Mouse (Mus musculus) adrenal gland, postnatal 4 days (tissue): ENCODE results near the gene Samd15. TPM values are rescaled to one million over a fixed set of nuclear protein-coding genes. Genes with fewer than 3 reads are reported as not detected.

Experiments
- DNase-seq, 2 experiments: peaks; one replicate each; pipeline ENCODE4 v3.0.0; 2021 to 2022; ENCODE audit warnings: low spot score in 2 of 2, mixed read lengths in 2 of 2
- total RNA-seq, 2 experiments: library from RNA; stranded (reverse); gene quantifications; 2 replicates each; pipeline ENCODE4 v1.2.3; 2021

Samd15 gene
- total RNA-seq, 2 experiments from 2014 or later = 3.0 to 3.2 TPM

DNA sequence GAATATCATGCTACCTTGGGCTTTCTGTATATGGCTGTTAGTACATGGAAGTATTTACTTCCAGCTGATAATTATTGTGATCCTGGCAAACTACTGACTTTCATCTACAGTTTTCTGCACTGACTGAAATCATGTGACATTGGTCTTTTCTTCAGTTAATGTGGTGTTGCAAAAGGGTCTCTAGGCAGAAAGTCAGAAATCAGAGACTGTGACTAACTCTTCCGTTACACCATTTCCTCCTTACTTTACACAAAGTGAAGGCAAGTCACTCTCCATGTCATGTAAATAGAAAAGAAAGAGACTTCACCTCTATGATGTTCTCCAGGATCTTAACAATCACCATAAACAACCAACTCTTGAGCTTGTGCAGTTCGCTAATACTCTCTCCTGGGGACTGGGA, 30.1 kb downstream of the Samd15 start:
- DNase-seq = no peak

DNA sequence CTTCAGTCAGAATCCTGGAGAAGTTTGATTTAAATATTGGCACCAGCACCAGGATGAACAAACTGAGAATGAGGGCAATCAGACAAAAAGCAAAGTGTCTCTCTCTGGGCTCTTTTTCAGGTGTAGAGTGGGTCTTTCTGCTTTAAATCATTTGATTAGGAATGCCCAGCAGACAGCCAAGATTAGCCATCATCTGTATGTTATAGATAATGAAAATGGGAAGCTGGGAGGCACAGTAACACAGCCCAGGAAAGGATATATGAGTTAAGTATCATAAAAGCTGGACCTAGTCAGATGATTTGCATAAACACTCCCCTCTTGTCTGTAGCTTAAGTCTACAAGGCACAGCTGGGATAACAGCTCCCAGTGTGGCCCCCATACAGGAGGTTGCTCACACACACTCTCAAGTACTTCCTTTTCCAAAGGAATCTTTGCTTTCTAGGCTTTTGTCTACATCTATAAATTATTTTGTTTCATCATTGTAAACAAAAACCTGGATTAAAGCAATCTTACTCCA, 30.9 kb downstream of the Samd15 start:
- no peak for DNase-seq

DNA sequence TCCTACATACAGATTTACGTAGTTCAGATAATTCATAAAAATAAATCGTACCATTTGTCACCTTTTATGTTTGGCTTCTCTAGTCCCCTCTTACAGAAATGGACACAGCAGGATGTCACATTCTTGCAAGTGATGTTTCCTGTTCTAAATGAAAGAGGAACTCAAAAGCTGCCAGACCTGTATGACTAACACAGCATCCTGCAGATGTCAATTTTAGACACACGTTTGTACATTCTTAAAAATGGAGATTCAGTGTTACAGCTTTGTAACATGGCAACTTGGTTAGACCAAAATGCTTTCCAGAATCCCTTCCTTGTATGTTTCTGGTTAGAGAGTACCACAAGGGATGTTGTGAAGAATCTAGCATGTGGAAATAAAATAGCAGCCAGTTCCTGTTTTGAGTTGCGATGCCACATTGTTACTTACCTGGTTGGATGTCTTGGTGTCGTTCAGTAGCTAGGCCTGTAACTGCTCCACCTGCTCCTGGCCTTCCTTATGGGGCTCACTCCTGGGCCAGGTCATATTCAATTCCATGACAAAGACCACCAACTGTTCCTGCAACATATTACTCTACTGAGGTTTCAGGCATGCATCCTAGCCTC, 37.5 kb downstream of the Samd15 start:
- no peak for DNase-seq

DNA sequence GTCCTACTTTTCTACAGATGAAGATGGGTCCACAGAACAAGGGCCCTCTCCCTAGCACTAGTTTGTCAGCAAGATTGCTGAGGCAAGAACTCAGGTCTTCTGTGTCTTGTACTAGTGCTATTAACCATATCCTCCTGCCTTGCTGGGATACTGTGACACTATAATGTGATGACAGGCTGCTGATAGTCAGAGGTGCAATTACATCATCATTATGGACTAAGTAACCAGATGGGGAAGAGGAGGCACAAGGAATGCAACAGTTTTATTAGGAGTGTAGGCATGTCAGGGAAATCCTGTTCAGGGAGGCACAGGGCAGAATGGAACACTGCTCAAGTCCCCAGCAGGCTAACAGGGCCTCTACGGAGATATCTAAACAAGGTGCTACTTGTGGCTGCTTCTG, 39.1 kb downstream of the Samd15 start, which contains the start of gene Noxred1:
Noxred1 (minus strand) TSS at position 101 of the 400 bp plus-strand sequence.
- DNase-seq = no peak

DNA sequence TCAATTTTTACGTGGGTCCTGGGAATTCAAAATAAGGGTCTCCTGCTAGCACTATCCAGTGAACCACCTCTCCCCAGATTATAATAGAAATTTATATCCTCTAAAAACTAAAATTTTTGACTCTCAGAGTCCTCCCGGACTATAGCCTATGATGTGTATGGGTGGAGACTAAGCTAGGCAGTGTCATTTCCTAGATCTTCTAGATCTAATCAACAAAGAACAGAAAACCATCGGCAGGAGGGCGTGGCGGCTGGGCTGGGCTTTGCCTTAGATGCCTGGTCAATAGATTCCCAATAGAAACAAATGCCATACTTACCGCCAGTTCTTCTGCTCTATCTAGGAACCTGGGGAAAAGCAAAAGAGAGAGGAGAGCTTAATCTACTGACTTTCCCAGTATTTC, 50.6 kb downstream of the Samd15 start:
- DNase-seq = no peak

DNA sequence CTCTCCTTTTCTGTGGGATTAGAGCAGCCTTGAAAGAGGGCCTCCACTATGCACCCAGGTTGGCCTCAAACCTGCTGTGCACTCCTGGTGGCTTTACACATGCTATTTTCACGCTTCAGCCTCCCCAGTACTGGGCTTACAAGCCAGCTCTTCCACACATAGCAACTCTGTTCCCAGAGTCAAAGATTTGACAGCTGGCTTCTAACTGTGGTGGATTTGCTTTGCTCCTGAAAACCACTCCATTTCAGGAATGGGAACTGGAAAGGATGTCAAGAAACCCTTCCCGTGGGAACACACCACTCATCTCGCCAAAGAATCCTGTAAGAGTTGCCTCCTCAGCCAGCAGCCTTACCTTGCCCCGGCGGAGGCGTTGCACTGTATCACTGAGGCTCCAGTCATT, 54.4 kb downstream of the Samd15 start:
- no peak for DNase-seq

DNA sequence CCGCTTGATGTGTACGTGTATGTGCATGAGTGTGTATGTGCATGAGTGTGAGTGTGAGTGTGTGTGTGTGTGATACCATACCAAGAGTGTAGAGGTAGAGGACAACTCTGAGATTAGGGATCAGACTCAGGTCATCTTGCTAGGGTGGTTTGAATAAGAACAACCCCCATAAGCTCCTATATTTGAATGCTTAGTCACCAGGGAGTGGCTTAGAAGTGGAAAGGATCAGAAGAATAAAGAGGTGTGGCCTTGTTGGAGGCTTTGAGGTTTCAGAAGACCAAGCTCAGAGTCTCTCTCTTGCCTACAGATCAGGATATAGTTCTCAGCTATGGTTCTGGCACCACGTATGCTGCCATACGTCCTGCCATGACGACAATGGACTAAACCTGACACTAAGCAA, 57.1 kb downstream of the Samd15 start:
- no peak for DNase-seq

DNA sequence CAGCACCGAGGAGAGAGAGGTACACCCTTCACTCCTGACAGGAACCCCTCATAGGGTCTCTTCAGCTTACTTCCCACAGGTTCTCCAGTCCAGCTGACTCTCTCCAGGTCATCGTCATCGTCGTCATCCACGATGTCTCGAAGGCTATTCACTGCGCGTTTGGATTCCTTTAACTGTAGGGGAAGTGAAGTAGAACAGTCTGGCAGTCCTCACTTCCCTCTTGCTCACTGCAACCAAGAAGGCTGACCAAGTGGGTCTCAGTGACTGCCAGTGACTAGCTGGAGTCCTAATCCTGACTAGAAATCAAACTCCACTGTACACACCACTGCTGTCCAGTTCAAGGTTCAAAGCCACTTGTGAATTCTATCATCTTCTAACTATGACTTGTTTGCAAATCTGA, 61.0 kb downstream of the Samd15 start:
- DNase-seq = no peak

Other genes with a start within 250 kb of the Samd15 start
- gene Zdhhc22, start 209.3 kb upstream of the Samd15 start, total RNA-seq = 1 to 10 TPM; 1.1 to 1.7 TPM
- 1 to 10 TPM; 2.5 TPM for gene Tmem63c, start 178.4 kb upstream of the Samd15 start, total RNA-seq
- gene Ngb, start 97.2 kb upstream of the Samd15 start, total RNA-seq = 1 to 10 TPM; 1.2 to 1.5 TPM
- gene Gstz1, start 52.6 kb upstream of the Samd15 start, total RNA-seq = 100 to 1,000 TPM in 1 of 2 experiments, 10 to 100 TPM in 1; 83.6 to 106 TPM
- 10 to 100 TPM; 13.4 to 16.7 TPM for gene Pomt2, start 51.8 kb upstream of the Samd15 start, total RNA-seq
- 10 to 100 TPM; 25.3 to 28.1 TPM for gene Tmed8, start 731 bp downstream of the Samd15 start, total RNA-seq
- under 1 TPM; 0.17 to 0.51 TPM for gene Noxred1, start 39.0 kb downstream of the Samd15 start, total RNA-seq
- gene Vipas39, start 66.5 kb downstream of the Samd15 start, total RNA-seq = 10 to 100 TPM; 42.8 to 45.6 TPM
- gene Ahsa1, start 66.8 kb downstream of the Samd15 start, total RNA-seq = 100 to 1,000 TPM; 119 to 129 TPM
- gene Ism2, start 100.0 kb downstream of the Samd15 start, total RNA-seq = under 1 TPM; 0.56 to 0.62 TPM
- 100 to 1,000 TPM; 183 to 197 TPM for gene Sptlc2, start 188.6 kb downstream of the Samd15 start, total RNA-seq
- gene Slirp, start 244.2 kb downstream of the Samd15 start, total RNA-seq = 100 to 1,000 TPM; 158 to 179 TPM
- 10 to 100 TPM; 30.2 to 33.2 TPM for gene Alkbh1, start 244.3 kb downstream of the Samd15 start, total RNA-seq